ENCODE assay signal across 36 mouse cellular contexts in genomic region chr17:24716166-24716682, GRCm38 (mm10). TPM values are rescaled to one million over a fixed set of nuclear protein-coding genes. Genes with fewer than 3 reads are reported as not detected.
A peak's percentile ranks its signal among the peaks of the same experiment; 100 is the strongest.
DNase-seq lines count a peak whose midpoint lies in the region; ATAC-seq and TF ChIP-seq lines count a peak whose summit lies in the region.
"Had no signal": no experiment of that assay in that cellular context is flagged by ENCODE, and none has a peak within 500 bp of the region (broad histone marks: within the 10 kb centered on the region; RNA-seq: fewer than 3 reads in every experiment).

No protein-coding gene starts in this region.

- no peak for TF ChIP-seq EP300 in liver, postnatal 0 days (IDR thresholded peaks at IDR 0.05; ENCODE audit: low read depth)

- H3K4me1 ChIP-seq in forebrain, embryonic 10.5 days = peaks cover 21% of the 10 kb centered on the region
- H3K4me1 ChIP-seq in forebrain, postnatal 0 days (ENCODE audit: insufficient read depth) = peaks cover 1% of the 10 kb centered on the region; the same call in 1 of the 2 replicates
- H3K4me1 ChIP-seq in hindbrain, embryonic 12.5 days = peaks cover 9% of the 10 kb centered on the region
- H3K4me1 ChIP-seq in hindbrain, embryonic 14.5 days (replicated peaks; ENCODE audit: control insufficient read depth, insufficient read depth, low read length) = peaks cover 2% of the 10 kb centered on the region; the same call in 1 of the 2 replicates
- peaks cover 7% of the 10 kb centered on the region for H3K4me1 ChIP-seq in liver, postnatal 0 days (ENCODE audit: insufficient read depth)

- no peak for TF ChIP-seq CTCF in forebrain, postnatal 0 days (IDR thresholded peaks at IDR 0.05; ENCODE audit: low read depth)
- TF ChIP-seq CTCF in liver, postnatal 0 days (IDR thresholded peaks at IDR 0.05; ENCODE audit: low read depth) = no peak

- H3K9ac ChIP-seq in forebrain, postnatal 0 days = no peak overlapping the region
- peak overlapping the region; percentile 9; the same call in 1 of the 2 replicates for H3K9ac ChIP-seq in hindbrain, embryonic 12.5 days
- no peak overlapping the region for H3K9ac ChIP-seq in hindbrain, embryonic 14.5 days
- H3K9ac ChIP-seq in liver, postnatal 0 days (replicated peaks) = no peak overlapping the region
- H3K9ac ChIP-seq: embryonic facial prominence, embryonic 15.5 days; forebrain, embryonic 15.5 days; heart, embryonic 15.5 days; hindbrain, embryonic 15.5 days; liver, embryonic 13.5 days; midbrain, embryonic 15.5 days; stomach, embryonic 15.5 days had no signal

- H3K27ac ChIP-seq in forebrain, embryonic 10.5 days = no peak overlapping the region
- no peak overlapping the region for H3K27ac ChIP-seq in forebrain, postnatal 0 days (ENCODE audit: low read depth, low read length)
- H3K27ac ChIP-seq in hindbrain, embryonic 12.5 days = no peak overlapping the region
- no peak overlapping the region for H3K27ac ChIP-seq in hindbrain, embryonic 14.5 days
- no peak overlapping the region for H3K27ac ChIP-seq in liver, postnatal 0 days (ENCODE audit: low read depth)
- H3K27ac ChIP-seq: embryonic facial prominence, embryonic 10.5 days; embryonic facial prominence, embryonic 15.5 days; forebrain, embryonic 15.5 days; gastrocnemius, adult 2 months; heart, embryonic 15.5 days; hindbrain, embryonic 15.5 days; liver, embryonic 13.5 days; macrophage; midbrain, embryonic 10.5 days; midbrain, embryonic 15.5 days; stomach, embryonic 15.5 days had no signal

- 0 out of 2 replicates have a peak overlapping the region, but pooled peaks have one; percentile 12 for H3K4me3 ChIP-seq in forebrain, embryonic 10.5 days
- H3K4me3 ChIP-seq in forebrain, postnatal 0 days (ENCODE audit: low read depth, low read length) = no peak overlapping the region
- H3K4me3 ChIP-seq in hindbrain, embryonic 12.5 days = no peak overlapping the region
- no peak overlapping the region for H3K4me3 ChIP-seq in hindbrain, embryonic 14.5 days (replicated peaks; ENCODE audit: low read length)
- H3K4me3 ChIP-seq in liver, postnatal 0 days (ENCODE audit: low read depth, low read length) = no peak overlapping the region
- H3K4me3 ChIP-seq: embryonic facial prominence, embryonic 10.5 days; embryonic facial prominence, embryonic 15.5 days; forebrain, embryonic 15.5 days; gastrocnemius, adult 2 months; heart, embryonic 15.5 days; hindbrain, embryonic 15.5 days; liver, embryonic 13.5 days; midbrain, embryonic 10.5 days; midbrain, embryonic 15.5 days; stomach, embryonic 15.5 days had no signal

- no peak for DNase-seq in forebrain, embryonic 10.5 days (ENCODE audit: extremely low spot score, low spot score)
- no peak for DNase-seq in forebrain, postnatal 0 days
- no peak for DNase-seq in hindbrain, embryonic 14.5 days (ENCODE audit: low spot score)
- DNase-seq in liver, postnatal 0 days = peak; percentile 12
- DNase-seq in liver = no peak
- DNase-seq in adrenal gland, postnatal 10 days = no peak
- DNase-seq: adrenal gland, postnatal 14 days; cerebellum, adult 11-12 months; cerebellum, postnatal 25 days; gastrocnemius, adult 2 months; kidney, adult 18-20 months; kidney, postnatal 36 days; layer of hippocampus, postnatal 36 days; left cerebral cortex, postnatal 4 days; liver, embryonic 13.5 days; lung, adult 2 months; lung, postnatal 10 days; right cerebral cortex, postnatal 25 days; thymus, adult 2 months; thymus, postnatal 36 days had no signal

- 95% methylated on average over 15 of the region's 15 CpGs for WGBS in forebrain, embryonic 10.5 days
- WGBS in forebrain, postnatal 0 days = 94% methylated on average over 15 of the region's 15 CpGs
- WGBS in hindbrain, embryonic 12.5 days = 97% methylated on average over 15 of the region's 15 CpGs
- 94% methylated on average over 15 of the region's 15 CpGs for WGBS in hindbrain, embryonic 14.5 days
- 94% methylated on average over 15 of the region's 15 CpGs for WGBS in liver, postnatal 0 days (ENCODE audit: insufficient replicate concordance)

- H3K9me3 ChIP-seq in forebrain, embryonic 10.5 days = no peaks in the 10 kb centered on the region
- H3K9me3 ChIP-seq in forebrain, postnatal 0 days (ENCODE audit: low read length) = no peaks in the 10 kb centered on the region
- H3K9me3 ChIP-seq in hindbrain, embryonic 12.5 days (replicated peaks) = no peaks in the 10 kb centered on the region
- no peaks in the 10 kb centered on the region for H3K9me3 ChIP-seq in hindbrain, embryonic 14.5 days (ENCODE audit: control insufficient read depth, low read length)
- no peaks in the 10 kb centered on the region for H3K9me3 ChIP-seq in liver, postnatal 0 days (ENCODE audit: low read length)
- H3K9me3 ChIP-seq: embryonic facial prominence, embryonic 10.5 days; embryonic facial prominence, embryonic 15.5 days; forebrain, embryonic 15.5 days; heart, embryonic 15.5 days; hindbrain, embryonic 15.5 days; liver, embryonic 13.5 days; midbrain, embryonic 10.5 days; midbrain, embryonic 15.5 days; stomach, embryonic 15.5 days had no signal

- H3K27me3 ChIP-seq in forebrain, embryonic 10.5 days (ENCODE audit: poor library complexity, severe bottlenecking) = no peaks in the 10 kb centered on the region
- no peaks in the 10 kb centered on the region for H3K27me3 ChIP-seq in forebrain, postnatal 0 days (ENCODE audit: insufficient read depth, low read length)
- no peaks in the 10 kb centered on the region for H3K27me3 ChIP-seq in hindbrain, embryonic 12.5 days
- H3K27me3 ChIP-seq in hindbrain, embryonic 14.5 days (ENCODE audit: control insufficient read depth, insufficient read depth, low read length) = no peaks in the 10 kb centered on the region
- H3K27me3 ChIP-seq in liver, postnatal 0 days (ENCODE audit: insufficient read depth, low read length) = no peaks in the 10 kb centered on the region
- H3K27me3 ChIP-seq: embryonic facial prominence, embryonic 15.5 days; forebrain, embryonic 15.5 days; heart, embryonic 15.5 days; hindbrain, embryonic 15.5 days; liver, embryonic 13.5 days; midbrain, embryonic 15.5 days; Patski; stomach, embryonic 15.5 days had no signal

- peaks cover 48% of the 10 kb centered on the region for H3K36me3 ChIP-seq in forebrain, embryonic 10.5 days (replicated peaks)
- H3K36me3 ChIP-seq in forebrain, postnatal 0 days (ENCODE audit: insufficient read depth) = peaks cover under 1% of the 10 kb centered on the region
- peaks cover 15% of the 10 kb centered on the region for H3K36me3 ChIP-seq in hindbrain, embryonic 12.5 days
- peaks cover 23% of the 10 kb centered on the region for H3K36me3 ChIP-seq in hindbrain, embryonic 14.5 days (replicated peaks; ENCODE audit: control insufficient read depth, insufficient read depth)
- H3K36me3 ChIP-seq in liver, postnatal 0 days (replicated peaks; ENCODE audit: insufficient read depth, low read length) = peaks cover 11% of the 10 kb centered on the region; the same call in 1 of the 2 replicates
- H3K36me3 ChIP-seq: midbrain, embryonic 15.5 days had no signal

- no peak overlapping the region for H3K4me2 ChIP-seq in forebrain, postnatal 0 days (ENCODE audit: low read depth)
- no peak overlapping the region for H3K4me2 ChIP-seq in hindbrain, embryonic 12.5 days (replicated peaks)
- no peak overlapping the region for H3K4me2 ChIP-seq in hindbrain, embryonic 14.5 days (replicated peaks)
- H3K4me2 ChIP-seq in liver, postnatal 0 days (ENCODE audit: low read depth, low read length) = no peak overlapping the region
- H3K4me2 ChIP-seq: embryonic facial prominence, embryonic 15.5 days; forebrain, embryonic 15.5 days; heart, embryonic 15.5 days; hindbrain, embryonic 15.5 days; liver, embryonic 13.5 days; midbrain, embryonic 15.5 days; stomach, embryonic 15.5 days had no signal

- no peak for ATAC-seq in forebrain, postnatal 0 days
- ATAC-seq in hindbrain, embryonic 12.5 days (ENCODE audit: low FRiP score) = no peak
- ATAC-seq in hindbrain, embryonic 14.5 days (ENCODE audit: low FRiP score) = no peak
- no peak for ATAC-seq in liver, postnatal 0 days
- ATAC-seq: forebrain, embryonic 15.5 days; inflammation-experienced regulatory T-cells, adult 6 months; midbrain, embryonic 15.5 days; Patski had no signal

RNA-seq across cellular contexts. Expression of gene Rnf151, which starts 1.6 kb away (rescaled TPM):
- polyA plus RNA-seq in forebrain, embryonic 10.5 days (2016; fragmentation: Nextera tagmentation; extraction: Ambion mirVana) = 0.43 and 0.69 TPM in 2 replicates
- 0.69 TPM in 1 of 2 replicates, not detected in the other for total RNA-seq in forebrain, postnatal 0 days (2014; rRNA removed)
- not detected in 2 replicates for polyA plus RNA-seq in forebrain, postnatal 0 days (2015; fragmentation: Nextera tagmentation; extraction: Ambion mirVana)
- 0.18 and 0.35 TPM in 2 replicates for polyA plus RNA-seq in hindbrain, embryonic 12.5 days (2016; fragmentation: Nextera tagmentation; extraction: Ambion mirVana)
- not detected in 2 replicates for polyA plus RNA-seq in hindbrain, embryonic 14.5 days (2014; fragmentation: Nextera tagmentation; extraction: Ambion mirVana)
- not detected in 2 replicates for polyA plus RNA-seq in liver, postnatal 0 days (2015; fragmentation: Nextera tagmentation; extraction: Ambion mirVana)
- under 1 TPM in 1 of 2 experiments, not detected in 1; 0.24 TPM for total RNA-seq in adrenal gland, postnatal 10 days (2021)
- total RNA-seq: adrenal gland, postnatal 14 days; gastrocnemius, adult 2 months; heart, postnatal 25 days; layer of hippocampus, postnatal 36 days; left cerebral cortex, postnatal 4 days; neutrophil, adult 5-6 weeks had no signal
- polyA plus RNA-seq: forebrain, embryonic 15.5 days; heart, embryonic 15.5 days; hindbrain, embryonic 15.5 days; inflammation-experienced regulatory T-cells, adult 6 months; macrophage; midbrain, embryonic 15.5 days; stomach, embryonic 15.5 days had no signal

RNA-seq across cellular contexts. Expression of gene Rps2, which starts 1.7 kb away (rescaled TPM):
- polyA plus RNA-seq in forebrain, embryonic 10.5 days (2016; fragmentation: Nextera tagmentation; extraction: Ambion mirVana) = 1,888 and 1,960 TPM in 2 replicates
- total RNA-seq in forebrain, postnatal 0 days (2014; rRNA removed) = 2,317 and 3,198 TPM in 2 replicates
- 884 and 936 TPM in 2 replicates for polyA plus RNA-seq in forebrain, postnatal 0 days (2015; fragmentation: Nextera tagmentation; extraction: Ambion mirVana)
- polyA plus RNA-seq in hindbrain, embryonic 12.5 days (2016; fragmentation: Nextera tagmentation; extraction: Ambion mirVana) = 795 and 841 TPM in 2 replicates
- polyA plus RNA-seq in hindbrain, embryonic 14.5 days (2014; fragmentation: Nextera tagmentation; extraction: Ambion mirVana) = 800 and 838 TPM in 2 replicates
- 819 and 856 TPM in 2 replicates for polyA plus RNA-seq in liver, postnatal 0 days (2015; fragmentation: Nextera tagmentation; extraction: Ambion mirVana)
- 100 to 1,000 TPM; 785 to 825 TPM for total RNA-seq in adrenal gland, postnatal 10 days (2021)

RNA-seq across cellular contexts. Expression of gene Ndufb10, which starts 8.1 kb away (rescaled TPM):
- polyA plus RNA-seq in forebrain, embryonic 10.5 days (2016; fragmentation: Nextera tagmentation; extraction: Ambion mirVana) = 190 and 194 TPM in 2 replicates
- total RNA-seq in forebrain, postnatal 0 days (2014; rRNA removed) = 151 and 199 TPM in 2 replicates
- polyA plus RNA-seq in forebrain, postnatal 0 days (2015; fragmentation: Nextera tagmentation; extraction: Ambion mirVana) = 312 and 351 TPM in 2 replicates
- 199 and 214 TPM in 2 replicates for polyA plus RNA-seq in hindbrain, embryonic 12.5 days (2016; fragmentation: Nextera tagmentation; extraction: Ambion mirVana)
- 308 and 347 TPM in 2 replicates for polyA plus RNA-seq in hindbrain, embryonic 14.5 days (2014; fragmentation: Nextera tagmentation; extraction: Ambion mirVana)
- polyA plus RNA-seq in liver, postnatal 0 days (2015; fragmentation: Nextera tagmentation; extraction: Ambion mirVana) = 355 TPM in 2 replicates
- 100 to 1,000 TPM; 422 to 522 TPM for total RNA-seq in adrenal gland, postnatal 10 days (2021)

RNA-seq across cellular contexts. Expression of gene Tbl3, which starts 8.8 kb away (rescaled TPM):
- 162 and 167 TPM in 2 replicates for polyA plus RNA-seq in forebrain, embryonic 10.5 days (2016; fragmentation: Nextera tagmentation; extraction: Ambion mirVana)
- 39.0 and 59.2 TPM in 2 replicates for total RNA-seq in forebrain, postnatal 0 days (2014; rRNA removed)
- 45.7 and 48.0 TPM in 2 replicates for polyA plus RNA-seq in forebrain, postnatal 0 days (2015; fragmentation: Nextera tagmentation; extraction: Ambion mirVana)
- 76.9 and 79.7 TPM in 2 replicates for polyA plus RNA-seq in hindbrain, embryonic 12.5 days (2016; fragmentation: Nextera tagmentation; extraction: Ambion mirVana)
- polyA plus RNA-seq in hindbrain, embryonic 14.5 days (2014; fragmentation: Nextera tagmentation; extraction: Ambion mirVana) = 58.3 and 64.3 TPM in 2 replicates
- 18.1 and 21.5 TPM in 2 replicates for polyA plus RNA-seq in liver, postnatal 0 days (2015; fragmentation: Nextera tagmentation; extraction: Ambion mirVana)
- total RNA-seq in adrenal gland, postnatal 10 days (2021) = 10 to 100 TPM; 39.1 to 39.9 TPM

RNA-seq across cellular contexts. Expression of gene Rpl3l, which starts 11.4 kb away (rescaled TPM):
- polyA plus RNA-seq in forebrain, embryonic 10.5 days (2016; fragmentation: Nextera tagmentation; extraction: Ambion mirVana) = not detected in 2 replicates
- not detected in 2 replicates for total RNA-seq in forebrain, postnatal 0 days (2014; rRNA removed)
- polyA plus RNA-seq in forebrain, postnatal 0 days (2015; fragmentation: Nextera tagmentation; extraction: Ambion mirVana) = 0.34 TPM in 1 of 2 replicates, not detected in the other
- not detected in 2 replicates for polyA plus RNA-seq in hindbrain, embryonic 12.5 days (2016; fragmentation: Nextera tagmentation; extraction: Ambion mirVana)
- polyA plus RNA-seq in hindbrain, embryonic 14.5 days (2014; fragmentation: Nextera tagmentation; extraction: Ambion mirVana) = 0.25 TPM in 1 of 2 replicates, not detected in the other
- 0.14 and 1.4 TPM in 2 replicates for polyA plus RNA-seq in liver, postnatal 0 days (2015; fragmentation: Nextera tagmentation; extraction: Ambion mirVana)
- total RNA-seq in adrenal gland, postnatal 10 days (2021) = 10 to 100 TPM; 12.0 to 51.3 TPM
- total RNA-seq: adrenal gland, postnatal 14 days; left cerebral cortex, postnatal 4 days had no signal
- polyA plus RNA-seq: embryonic facial prominence, embryonic 10.5 days; embryonic facial prominence, embryonic 15.5 days; forebrain, embryonic 15.5 days; hindbrain, embryonic 15.5 days; inflammation-experienced regulatory T-cells, adult 6 months; limb, embryonic 14.5 days; liver, embryonic 13.5 days; macrophage; midbrain, embryonic 10.5 days; midbrain, embryonic 15.5 days; neural tube, embryonic 11.5 days; stomach, embryonic 15.5 days had no signal
